Mouse (Mus musculus): ENCODE data around the gene Olfr623. TPM values are rescaled to one million over a fixed set of nuclear protein-coding genes. Genes with fewer than 3 reads are reported as not detected.

The Olfr623 gene
- polyA plus RNA-seq (2014; fragmentation: Nextera tagmentation; extraction: Ambion mirVana), result not detected in 2 replicates

DNA sequence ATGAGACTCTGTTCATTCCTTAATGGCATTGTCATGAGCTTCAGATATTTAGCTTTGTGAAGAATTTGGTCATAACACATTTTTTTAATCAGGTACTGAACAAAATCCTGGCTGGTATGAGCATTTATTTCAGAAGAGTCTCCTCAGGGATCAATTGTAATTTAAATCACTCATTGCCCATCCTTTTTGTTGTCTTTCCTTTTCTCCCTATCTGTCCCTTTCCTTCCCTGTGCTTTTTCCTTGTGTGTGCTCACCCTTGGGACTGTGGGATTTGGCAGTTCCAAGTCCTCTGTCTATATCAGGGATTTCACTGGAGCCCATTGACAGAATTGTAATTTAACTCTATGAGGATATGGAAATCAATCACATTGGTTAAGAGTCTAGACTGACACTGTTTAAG is at the start of gene Olfr623:
Gene Olfr623, minus strand, starts transcription at position 101 of the 400 bp plus-strand sequence.
- Histone ChIP-seq H3K27ac (replicated peaks; ENCODE audit: low read depth, low read length) (no peak within 1 kb of the TSS), H3K4me2 (ENCODE audit: low read depth, low read length) (no peak within 1 kb of the TSS), H3K4me1 (ENCODE audit: control insufficient read depth, insufficient read depth, low read length) (no peaks in the 10 kb centered on the region), H3K36me3 (replicated peaks; ENCODE audit: control insufficient read depth, insufficient read depth, low read depth, low read length) (no peaks in the 10 kb centered on the region), H3K4me3 (ENCODE audit: low read depth, low read length) (no peak within 1 kb of the TSS), H3K9ac (replicated peaks; ENCODE audit: low read length) (no peak within 1 kb of the TSS), H3K9me3 (replicated peaks; ENCODE audit: control insufficient read depth, low read length) (no peaks in the 10 kb centered on the region), H3K27me3 (ENCODE audit: control insufficient read depth, insufficient read depth, low read length) (no peaks in the 10 kb centered on the region)
- ATAC-seq (replicated peaks; ENCODE audit: insufficient number of reproducible peaks, low FRiP score, low TSS enrichment, low read depth) (no peak), DNase-seq (ENCODE audit: low spot score) (no peak)

DNA sequence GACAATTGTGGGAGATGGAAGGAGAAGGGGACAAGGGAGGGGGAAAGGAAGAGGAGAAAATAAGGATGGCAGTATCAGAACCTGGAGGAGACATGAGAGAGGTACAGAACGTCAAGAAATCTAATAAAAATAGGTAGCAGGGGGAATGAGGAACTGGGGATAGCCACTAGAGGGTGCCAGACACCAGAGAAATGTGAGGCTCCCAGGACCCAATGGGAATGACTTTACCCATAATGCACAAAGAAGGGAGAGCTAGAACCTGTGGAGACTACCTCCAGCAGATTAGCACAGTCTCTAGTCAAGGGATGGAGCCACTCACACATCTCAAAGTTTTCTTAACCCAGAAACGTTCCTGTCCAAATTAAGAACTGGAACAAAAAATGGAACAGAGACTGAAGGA is 48.5 kb upstream of the Olfr623 start:
- ATAC-seq (replicated peaks; ENCODE audit: insufficient number of reproducible peaks, low FRiP score, low TSS enrichment, low read depth) (no peak), DNase-seq (ENCODE audit: low spot score) (no peak)
- Histone ChIP-seq H3K9me3 (replicated peaks; ENCODE audit: control insufficient read depth, low read length) (no peaks in the 10 kb centered on the region), H3K4me3 (ENCODE audit: low read depth, low read length) (no peak overlapping the region), H3K4me2 (ENCODE audit: low read depth, low read length) (no peak overlapping the region), H3K9ac (replicated peaks; ENCODE audit: low read length) (no peak overlapping the region), H3K4me1 (ENCODE audit: control insufficient read depth, insufficient read depth, low read length) (no peaks in the 10 kb centered on the region), H3K27ac (replicated peaks; ENCODE audit: low read depth, low read length) (no peak overlapping the region), H3K36me3 (replicated peaks; ENCODE audit: control insufficient read depth, insufficient read depth, low read depth, low read length) (no peaks in the 10 kb centered on the region), H3K27me3 (ENCODE audit: control insufficient read depth, insufficient read depth, low read length) (no peaks in the 10 kb centered on the region)
- WGBS, result 28% methylated on average over 2 of the region's 2 CpGs

DNA sequence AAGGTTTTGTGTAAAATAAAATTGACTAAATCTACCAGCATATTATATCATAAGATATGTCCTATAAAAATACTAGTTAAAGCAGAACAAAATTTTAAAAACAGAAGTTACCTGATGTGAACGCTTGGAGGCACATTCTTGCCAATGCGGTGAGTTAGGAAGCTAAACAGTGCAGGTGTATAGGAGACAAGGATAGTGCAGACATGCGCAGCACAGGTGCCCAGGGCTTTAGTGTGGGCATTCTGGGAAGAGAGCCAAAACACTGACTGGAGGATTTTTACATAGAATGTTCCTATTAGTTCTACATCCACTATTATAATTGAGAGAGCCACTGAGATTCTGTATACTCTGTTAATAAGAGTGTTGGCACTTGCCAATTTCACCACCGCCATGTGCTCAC is 36.0 kb upstream of the Olfr623 start:
- Histone ChIP-seq H3K4me1 (ENCODE audit: control insufficient read depth, insufficient read depth, low read length) (no peaks in the 10 kb centered on the region), H3K4me3 (ENCODE audit: low read depth, low read length) (no peak overlapping the region), H3K9ac (replicated peaks; ENCODE audit: low read length) (no peak overlapping the region), H3K27me3 (ENCODE audit: control insufficient read depth, insufficient read depth, low read length) (no peaks in the 10 kb centered on the region), H3K36me3 (replicated peaks; ENCODE audit: control insufficient read depth, insufficient read depth, low read depth, low read length) (no peaks in the 10 kb centered on the region), H3K27ac (replicated peaks; ENCODE audit: low read depth, low read length) (no peak overlapping the region), H3K9me3 (replicated peaks; ENCODE audit: control insufficient read depth, low read length) (no peaks in the 10 kb centered on the region), H3K4me2 (ENCODE audit: low read depth, low read length) (no peak overlapping the region)
- WGBS, result 92% methylated on average over 4 of the region's 4 CpGs
- ATAC-seq (replicated peaks; ENCODE audit: insufficient number of reproducible peaks, low FRiP score, low TSS enrichment, low read depth) (no peak), DNase-seq (ENCODE audit: low spot score) (no peak)

DNA sequence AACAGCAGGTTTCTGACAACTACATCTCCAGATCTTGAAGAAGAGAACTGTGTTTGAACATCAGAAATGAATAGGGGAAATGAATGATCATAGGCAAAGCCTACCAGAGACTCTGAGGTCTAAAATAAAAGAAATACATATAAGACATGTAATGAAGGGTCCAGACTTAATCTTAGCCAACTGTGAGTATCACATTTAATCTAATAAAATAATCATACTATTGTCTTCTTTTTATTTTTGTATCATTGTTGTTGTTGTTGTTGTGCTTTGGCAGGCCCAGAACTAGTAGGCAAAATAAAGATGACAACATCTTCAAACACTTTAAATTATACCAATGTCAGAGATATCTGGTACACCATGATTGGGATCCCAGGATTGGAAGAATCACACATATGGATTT is 18.9 kb upstream of the Olfr623 start, which contains the start of gene Olfr625-ps1:
Gene Olfr625-ps1, plus strand, starts transcription at position 301 of the 400 bp plus-strand sequence.
- ATAC-seq (replicated peaks; ENCODE audit: insufficient number of reproducible peaks, low FRiP score, low TSS enrichment, low read depth), result no peak
- H3K4me1 ChIP-seq (ENCODE audit: control insufficient read depth, insufficient read depth, low read length), result no peaks in the 10 kb centered on the region
- H3K36me3 ChIP-seq (replicated peaks; ENCODE audit: control insufficient read depth, insufficient read depth, low read depth, low read length), result no peaks in the 10 kb centered on the region
- H3K9ac ChIP-seq (replicated peaks; ENCODE audit: low read length), result no peak within 1 kb of the TSS
- no peak for DNase-seq (ENCODE audit: low spot score)
- no peak within 1 kb of the TSS for H3K4me2 ChIP-seq (ENCODE audit: low read depth, low read length)
- H3K27me3 ChIP-seq (ENCODE audit: control insufficient read depth, insufficient read depth, low read length), result no peaks in the 10 kb centered on the region
- no peak within 1 kb of the TSS for H3K27ac ChIP-seq (replicated peaks; ENCODE audit: low read depth, low read length)
- no peaks in the 10 kb centered on the region for H3K9me3 ChIP-seq (replicated peaks; ENCODE audit: control insufficient read depth, low read length)
- H3K4me3 ChIP-seq (ENCODE audit: low read depth, low read length), result no peak within 1 kb of the TSS

DNA sequence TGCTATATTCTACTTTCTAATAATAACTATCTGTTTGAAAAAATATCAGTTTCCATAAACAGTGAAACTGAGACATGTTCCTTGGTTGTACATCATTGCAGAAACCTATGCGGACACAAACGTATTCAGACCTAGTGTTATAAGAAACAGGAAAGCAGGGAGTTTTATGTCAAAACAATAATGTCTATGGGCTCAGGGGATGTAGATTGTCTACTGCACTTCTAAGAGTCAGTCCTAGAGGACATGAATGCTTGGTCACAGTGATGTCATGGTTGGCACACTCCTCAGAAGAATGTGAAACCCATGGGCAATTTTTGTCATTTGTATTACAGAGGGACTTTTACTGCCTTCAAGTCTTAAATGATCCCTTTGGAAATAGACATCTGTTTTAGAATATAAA is 7.6 kb upstream of the Olfr623 start, which contains the start of gene Olfr624:
Gene Olfr624, minus strand, starts transcription at position 101 of the 400 bp plus-strand sequence.
- Histone ChIP-seq H3K4me1 (ENCODE audit: control insufficient read depth, insufficient read depth, low read length) (no peaks in the 10 kb centered on the region), H3K27me3 (ENCODE audit: control insufficient read depth, insufficient read depth, low read length) (no peaks in the 10 kb centered on the region), H3K9ac (replicated peaks; ENCODE audit: low read length) (no peak within 1 kb of the TSS), H3K9me3 (replicated peaks; ENCODE audit: control insufficient read depth, low read length) (no peaks in the 10 kb centered on the region), H3K4me2 (ENCODE audit: low read depth, low read length) (no peak within 1 kb of the TSS), H3K36me3 (replicated peaks; ENCODE audit: control insufficient read depth, insufficient read depth, low read depth, low read length) (no peaks in the 10 kb centered on the region), H3K27ac (replicated peaks; ENCODE audit: low read depth, low read length) (no peak within 1 kb of the TSS), H3K4me3 (ENCODE audit: low read depth, low read length) (no peak within 1 kb of the TSS)
- WGBS, result 96% methylated on average over 2 of the region's 2 CpGs
- DNase-seq (ENCODE audit: low spot score) (no peak), ATAC-seq (replicated peaks; ENCODE audit: insufficient number of reproducible peaks, low FRiP score, low TSS enrichment, low read depth) (no peak)

DNA sequence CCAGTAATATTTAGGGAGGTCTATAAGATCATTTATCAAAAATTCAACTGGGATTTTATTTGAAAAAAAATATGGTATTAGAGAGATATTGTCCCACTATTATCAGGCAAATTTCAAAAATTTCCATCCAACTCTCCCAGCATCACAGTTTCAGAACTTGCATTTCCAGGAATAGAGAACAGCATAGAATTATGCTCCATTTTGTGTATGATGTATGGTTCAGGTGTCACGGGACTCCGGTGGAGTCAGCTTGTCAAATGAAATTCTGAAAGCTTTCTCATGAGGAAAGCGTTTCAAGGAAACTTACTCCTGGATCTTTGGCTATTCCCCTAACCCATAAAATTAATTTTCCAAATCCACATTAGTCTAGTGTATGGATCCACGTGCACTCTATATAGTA is 19.4 kb downstream of the Olfr623 start:
- no peak overlapping the region for H3K27ac ChIP-seq (replicated peaks; ENCODE audit: low read depth, low read length)
- H3K4me3 ChIP-seq (ENCODE audit: low read depth, low read length), result no peak overlapping the region
- no peaks in the 10 kb centered on the region for H3K27me3 ChIP-seq (ENCODE audit: control insufficient read depth, insufficient read depth, low read length)
- no peaks in the 10 kb centered on the region for H3K36me3 ChIP-seq (replicated peaks; ENCODE audit: control insufficient read depth, insufficient read depth, low read depth, low read length)
- no peak overlapping the region for H3K4me2 ChIP-seq (ENCODE audit: low read depth, low read length)
- ATAC-seq (replicated peaks; ENCODE audit: insufficient number of reproducible peaks, low FRiP score, low TSS enrichment, low read depth) (no peak), DNase-seq (ENCODE audit: low spot score) (no peak)
- H3K4me1 ChIP-seq (ENCODE audit: control insufficient read depth, insufficient read depth, low read length), result no peaks in the 10 kb centered on the region
- WGBS, result 78% methylated on average over 4 of the region's 4 CpGs
- no peak overlapping the region for H3K9ac ChIP-seq (replicated peaks; ENCODE audit: low read length)
- H3K9me3 ChIP-seq (replicated peaks; ENCODE audit: control insufficient read depth, low read length), result no peaks in the 10 kb centered on the region

DNA sequence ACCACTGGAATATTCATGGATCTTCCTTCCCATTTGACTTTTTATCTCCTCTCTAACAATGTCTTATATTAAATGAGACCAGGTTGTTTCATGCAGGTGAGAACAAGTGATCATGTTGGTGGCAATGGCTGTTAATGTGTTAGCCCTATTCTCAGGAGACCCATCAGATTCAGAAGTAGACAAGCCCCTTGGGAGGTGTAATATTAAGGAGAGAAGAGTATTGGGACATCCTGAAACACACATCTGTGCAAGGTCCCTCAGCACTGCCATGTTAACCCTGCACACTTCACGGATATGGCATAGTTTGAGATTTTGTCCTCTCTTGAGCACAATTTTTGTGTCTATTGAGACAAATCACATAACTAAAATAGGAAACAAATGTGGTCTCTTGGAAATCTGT is 20.9 kb downstream of the Olfr623 start, which contains the start of gene Olfr622:
Gene Olfr622, minus strand, starts transcription at position 101 of the 400 bp plus-strand sequence.
- Histone ChIP-seq H3K36me3 (replicated peaks; ENCODE audit: control insufficient read depth, insufficient read depth, low read depth, low read length) (no peaks in the 10 kb centered on the region), H3K4me3 (ENCODE audit: low read depth, low read length) (no peak within 1 kb of the TSS), H3K4me1 (ENCODE audit: control insufficient read depth, insufficient read depth, low read length) (no peaks in the 10 kb centered on the region), H3K27me3 (ENCODE audit: control insufficient read depth, insufficient read depth, low read length) (no peaks in the 10 kb centered on the region), H3K9me3 (replicated peaks; ENCODE audit: control insufficient read depth, low read length) (no peaks in the 10 kb centered on the region), H3K9ac (replicated peaks; ENCODE audit: low read length) (no peak within 1 kb of the TSS), H3K27ac (replicated peaks; ENCODE audit: low read depth, low read length) (no peak within 1 kb of the TSS), H3K4me2 (ENCODE audit: low read depth, low read length) (no peak within 1 kb of the TSS)
- 88% methylated on average over 1 of the region's 1 CpGs for WGBS
- DNase-seq (ENCODE audit: low spot score), result no peak
- no peak for ATAC-seq (replicated peaks; ENCODE audit: insufficient number of reproducible peaks, low FRiP score, low TSS enrichment, low read depth)

DNA sequence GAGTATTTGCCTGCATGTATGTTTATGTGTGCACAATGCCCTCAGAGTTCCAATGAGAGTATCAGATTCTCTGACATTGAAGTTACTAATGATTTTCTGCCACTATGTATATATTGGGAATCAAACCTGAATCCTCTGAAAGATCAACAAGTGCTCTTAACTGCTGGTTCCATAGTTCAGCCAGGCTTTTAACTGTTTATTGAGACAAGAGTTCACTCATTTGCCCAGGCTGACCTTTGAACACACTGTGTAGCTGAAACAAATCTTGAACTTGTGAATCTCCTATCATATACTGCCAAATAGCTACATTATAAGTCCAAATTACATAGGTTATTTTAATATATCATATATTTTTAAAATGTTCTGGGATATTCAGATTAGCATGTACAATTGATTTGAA is 26.7 kb downstream of the Olfr623 start:
- DNase-seq (ENCODE audit: low spot score) (no peak), ATAC-seq (replicated peaks; ENCODE audit: insufficient number of reproducible peaks, low FRiP score, low TSS enrichment, low read depth) (no peak)
- H3K27ac ChIP-seq (replicated peaks; ENCODE audit: low read depth, low read length), result no peak overlapping the region
- no peaks in the 10 kb centered on the region for H3K9me3 ChIP-seq (replicated peaks; ENCODE audit: control insufficient read depth, low read length)
- H3K4me2 ChIP-seq (ENCODE audit: low read depth, low read length), result no peak overlapping the region
- no peak overlapping the region for H3K4me3 ChIP-seq (ENCODE audit: low read depth, low read length)
- no peaks in the 10 kb centered on the region for H3K27me3 ChIP-seq (ENCODE audit: control insufficient read depth, insufficient read depth, low read length)
- no peaks in the 10 kb centered on the region for H3K36me3 ChIP-seq (replicated peaks; ENCODE audit: control insufficient read depth, insufficient read depth, low read depth, low read length)
- no peak overlapping the region for H3K9ac ChIP-seq (replicated peaks; ENCODE audit: low read length)
- no peaks in the 10 kb centered on the region for H3K4me1 ChIP-seq (ENCODE audit: control insufficient read depth, insufficient read depth, low read length)

All from embryonic facial prominence, embryonic 11.5 days (tissue).